Mouse (Mus musculus): ENCODE measurements at regions not wholly inside any gene's neighbourhood (a gene's known extent, or its start where the extent isn't known, plus 50 kb on each side); places are given as distances from the start of the nearest gene placed in this dataset.

GRCm38 (mm10) chr4:131485126-131485825, 352.8 kb downstream of the Ptpru start:
- DNase-seq (ENCODE audit: low spot score): no peak

GRCm38 (mm10) chr4:131486821-131487220, 351.3 kb downstream of the Ptpru start:
- DNase-seq (ENCODE audit: low spot score): peak; percentile 34

DNA sequence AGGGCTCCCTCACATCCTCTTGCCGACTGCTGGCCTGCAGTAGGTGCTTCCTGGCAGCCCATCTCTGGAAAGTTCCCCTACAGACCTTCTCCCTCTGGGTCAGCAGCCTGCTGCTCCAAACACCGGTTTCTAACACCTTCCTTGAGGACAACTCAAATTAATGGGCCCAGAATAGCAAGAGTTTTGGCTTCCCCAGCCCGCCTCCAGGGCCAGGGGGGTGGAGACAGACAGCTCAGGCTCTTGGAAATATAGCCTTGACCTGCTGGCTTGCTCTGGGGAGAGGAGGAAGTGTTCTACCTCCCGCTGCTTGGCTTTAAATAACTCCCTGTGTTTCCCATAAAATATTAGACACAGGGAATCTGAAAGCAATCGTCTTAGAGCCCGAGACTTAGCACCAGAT, 349.8 kb downstream of the Ptpru start:
- no peak for DNase-seq (ENCODE audit: low spot score)

GRCm38 (mm10) chr4:131489056-131489455, 349.0 kb downstream of the Ptpru start:
- DNase-seq (ENCODE audit: low spot score): no peak

- no peak for DNase-seq (ENCODE audit: low spot score)
These were observed 346.1 kb downstream of the Ptpru start for GRCm38 (mm10) chr4:131491960-131492359.

DNA sequence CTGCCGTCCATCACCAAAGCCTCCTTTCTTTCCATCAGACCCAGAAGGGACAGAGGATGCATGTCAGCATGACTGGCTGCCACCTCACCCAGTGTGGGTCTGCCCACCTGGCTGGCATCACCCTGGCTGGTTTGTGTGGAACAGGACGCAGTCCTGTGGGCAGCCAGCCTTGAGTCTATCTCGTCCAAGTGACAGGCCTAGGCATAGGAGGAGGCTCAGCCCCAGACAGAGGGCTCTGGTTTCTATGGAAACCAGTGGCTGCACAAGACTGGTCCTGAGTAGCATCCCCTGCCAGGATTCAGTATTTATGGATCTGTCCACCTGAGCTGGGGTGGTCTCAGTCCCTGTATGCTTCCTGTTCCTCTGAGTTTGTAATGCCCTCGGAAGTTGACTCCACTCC, 344.4 kb downstream of the Ptpru start:
- DNase-seq (ENCODE audit: low spot score): no peak

- DNase-seq (ENCODE audit: low spot score): no peak
These were observed 341.2 kb downstream of the Ptpru start for GRCm38 (mm10) chr4:131496900-131497299.

DNA sequence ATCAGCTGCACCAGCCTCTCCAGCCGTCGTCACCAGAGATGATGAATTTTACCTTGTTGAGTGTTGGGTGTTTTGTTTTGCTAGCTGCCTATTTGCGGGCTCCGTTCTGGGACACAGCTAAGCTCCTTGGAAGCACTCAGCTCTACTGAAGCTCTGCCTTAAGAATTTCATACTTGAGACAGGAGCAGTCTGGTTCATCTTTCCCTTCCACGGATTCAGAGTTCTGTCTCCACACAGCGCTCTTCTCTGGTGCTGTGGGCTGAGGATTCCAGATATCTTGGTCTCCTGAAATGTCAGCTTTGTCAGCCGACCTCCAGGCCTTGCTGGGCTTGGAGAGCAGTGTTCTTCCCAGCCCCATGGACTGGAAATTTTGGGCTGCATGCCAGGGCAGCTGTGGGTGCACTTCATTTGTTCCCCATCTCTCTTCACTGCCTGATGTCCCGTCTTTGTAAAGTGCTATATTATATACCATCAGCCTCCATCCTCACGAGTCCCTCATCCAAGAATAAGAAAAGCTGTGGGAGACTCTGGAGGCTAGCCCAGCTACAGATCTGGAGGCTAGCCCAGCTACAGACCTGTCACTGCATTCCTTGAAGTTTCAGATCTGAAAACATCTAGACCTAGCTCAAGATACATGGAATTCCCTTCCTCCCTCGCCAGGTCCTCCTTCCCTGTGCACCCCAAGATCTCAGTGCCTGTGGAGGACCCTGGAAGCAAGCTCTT, 337.0 kb downstream of the Ptpru start:
- DNase-seq (ENCODE audit: low spot score): no peak

DNA sequence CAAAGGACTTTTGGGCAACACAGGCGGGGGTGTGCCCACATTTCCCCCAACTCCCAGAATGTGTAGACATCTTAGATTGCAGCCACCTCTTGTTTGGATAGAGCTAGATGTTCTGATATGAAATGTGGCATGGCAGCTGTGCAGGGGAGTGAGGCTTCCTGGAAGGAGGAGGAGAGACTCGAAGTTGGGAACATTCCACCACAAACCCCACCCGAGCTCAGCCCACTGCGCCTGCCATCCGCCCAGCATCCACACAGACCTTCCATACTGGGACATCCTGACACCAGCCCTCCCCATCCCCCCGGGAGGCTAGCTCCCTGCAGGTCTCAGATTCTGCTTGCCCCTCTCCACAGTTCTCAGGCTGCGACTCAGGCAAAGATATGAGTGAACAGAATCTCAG, 329.9 kb downstream of the Ptpru start:
- DNase-seq (ENCODE audit: low spot score): no peak

DNA sequence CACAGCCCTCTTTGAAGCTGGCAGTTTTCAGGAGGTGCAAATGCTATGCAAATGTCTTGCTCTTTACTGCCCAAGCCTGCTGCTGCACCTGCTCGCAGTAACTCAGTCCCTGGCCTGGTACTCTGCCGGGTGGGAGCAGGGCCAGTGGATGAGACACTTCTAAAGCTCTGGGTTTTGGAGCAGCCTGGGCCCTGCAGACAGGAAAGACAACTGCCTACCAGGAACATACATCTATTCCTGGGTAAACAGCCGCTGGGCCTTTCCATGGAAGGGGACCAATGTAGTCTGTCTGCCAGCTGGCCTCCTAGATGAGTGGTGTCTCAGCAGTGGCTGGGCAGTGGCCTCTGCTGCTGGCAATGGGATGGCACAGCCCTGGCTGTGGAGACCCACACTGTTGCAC, 326.5 kb downstream of the Ptpru start:
- no peak for DNase-seq (ENCODE audit: low spot score)

GRCm38 (mm10) chr4:131512768-131513167, 325.3 kb downstream of the Ptpru start:
- DNase-seq (ENCODE audit: low spot score): no peak

DNA sequence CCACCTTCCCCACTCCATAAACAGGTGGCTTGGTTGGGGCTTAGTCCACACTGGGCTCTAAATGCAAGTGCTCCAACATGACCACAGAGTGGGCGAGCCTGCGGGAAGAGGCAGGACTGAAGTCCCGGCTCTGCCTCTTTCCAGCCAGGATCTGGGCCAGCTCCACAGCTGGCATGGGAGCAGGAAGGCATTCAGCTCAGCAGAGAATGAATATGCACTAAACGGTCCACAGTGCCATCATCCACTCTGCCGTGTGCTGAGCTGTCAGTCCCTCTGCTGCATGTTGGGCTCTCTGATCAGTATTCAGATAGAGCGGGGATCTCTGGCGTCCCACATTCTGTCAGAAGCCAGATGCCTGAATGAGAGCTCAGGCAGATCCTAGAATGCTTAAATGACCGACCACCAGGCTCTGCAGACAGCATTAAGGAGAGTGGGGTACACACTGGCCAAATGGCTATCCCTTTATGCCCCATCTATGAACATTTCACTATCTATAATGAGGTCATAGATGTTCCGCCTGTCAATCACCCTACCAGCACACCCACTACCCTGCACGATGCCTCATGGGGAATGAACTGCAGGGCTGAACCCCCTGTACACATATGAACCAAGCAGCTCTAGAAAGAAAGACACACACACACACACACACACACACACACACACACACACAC, 317.3 kb downstream of the Ptpru start:
- DNase-seq (ENCODE audit: low spot score): no peak

- no peak for DNase-seq (ENCODE audit: low spot score)
These were observed 316.8 kb downstream of the Ptpru start for GRCm38 (mm10) chr4:131521307-131521651.

DNA sequence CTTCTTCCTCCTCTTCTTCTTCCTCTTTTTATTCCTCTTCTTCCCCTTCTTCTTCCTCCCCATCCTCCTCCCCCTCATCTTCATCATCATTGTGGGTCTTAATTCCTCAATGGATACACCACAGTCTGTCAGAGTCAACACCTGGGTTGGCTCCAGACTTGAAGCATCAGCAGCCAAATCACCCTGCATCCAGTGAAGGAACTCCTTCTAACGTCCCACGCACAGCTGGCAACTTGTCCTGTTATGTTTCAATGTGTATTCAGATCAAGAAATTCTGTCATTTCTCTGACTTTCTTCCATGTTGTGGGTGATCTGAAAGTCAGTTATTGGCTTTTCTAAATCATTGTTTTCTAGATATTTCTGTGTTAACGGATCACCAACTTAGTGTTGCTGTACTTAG, 312.9 kb downstream of the Ptpru start:
- DNase-seq (ENCODE audit: low spot score): no peak

DNA sequence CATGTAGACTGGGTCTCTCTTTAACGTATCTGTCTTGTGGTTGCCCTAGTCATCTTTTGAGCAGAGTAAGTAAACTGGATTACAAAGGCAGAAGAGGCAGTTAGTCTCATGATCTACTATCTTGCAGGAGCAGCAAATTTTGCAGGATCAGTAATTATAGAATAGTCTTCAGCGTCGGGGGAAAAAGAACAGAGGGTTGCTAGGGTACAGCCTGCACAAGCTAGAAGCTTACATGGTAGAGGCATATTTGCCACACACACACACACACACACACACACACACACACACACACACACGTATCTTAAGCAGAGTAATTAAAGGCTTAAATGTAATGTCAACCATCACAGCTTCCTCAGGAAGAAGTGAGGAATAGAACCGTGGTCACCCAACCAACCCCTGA, 307.6 kb downstream of the Ptpru start:
- DNase-seq (ENCODE audit: low spot score): no peak

DNA sequence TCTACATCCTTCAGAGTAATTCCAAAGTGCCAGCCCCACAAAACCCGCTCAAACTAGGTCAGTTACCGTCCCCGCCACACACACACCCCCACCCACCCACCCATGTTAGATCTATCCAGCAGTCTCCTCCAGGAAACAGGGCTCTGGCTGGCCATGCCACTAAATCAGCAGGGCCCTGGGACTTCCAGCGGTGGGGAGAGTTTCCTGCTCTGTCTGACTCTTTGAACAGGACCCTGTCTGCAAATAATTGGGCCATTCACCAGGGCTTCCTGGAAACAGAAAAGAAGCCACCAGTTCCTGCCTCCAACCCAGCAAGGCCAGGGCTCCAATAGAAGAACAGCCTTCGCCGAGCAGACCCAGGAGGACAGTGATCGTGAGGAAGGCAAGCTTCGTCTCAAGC, 307.1 kb downstream of the Ptpru start:
- no peak for DNase-seq (ENCODE audit: low spot score)

DNA sequence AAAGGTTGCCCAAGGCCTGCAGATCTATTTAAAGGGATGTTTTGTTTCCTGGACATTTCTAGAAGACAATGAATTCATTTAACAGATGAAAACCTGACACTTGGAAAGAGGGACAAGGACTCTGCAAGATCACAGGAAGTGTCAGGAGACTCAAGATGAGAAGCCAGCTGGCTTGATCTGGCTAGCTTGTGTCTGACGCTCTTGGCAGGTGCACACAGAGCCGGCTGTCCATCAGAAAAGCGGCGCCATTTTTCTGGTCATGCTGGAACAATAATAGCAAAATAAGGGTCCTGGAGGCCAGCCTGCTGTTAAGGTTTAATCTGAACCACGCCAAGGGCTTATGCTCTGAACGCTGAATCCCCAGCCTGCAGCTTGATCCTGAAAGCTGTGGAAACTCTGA, 303.3 kb downstream of the Ptpru start:
- DNase-seq (ENCODE audit: low spot score): no peak

GRCm38 (mm10) chr4:131538237-131538636, 299.9 kb downstream of the Ptpru start:
- no peak for DNase-seq (ENCODE audit: low spot score)

- no peak for DNase-seq (ENCODE audit: low spot score)
These were observed 291.5 kb downstream of the Ptpru start for GRCm38 (mm10) chr4:131546422-131547200.

DNA sequence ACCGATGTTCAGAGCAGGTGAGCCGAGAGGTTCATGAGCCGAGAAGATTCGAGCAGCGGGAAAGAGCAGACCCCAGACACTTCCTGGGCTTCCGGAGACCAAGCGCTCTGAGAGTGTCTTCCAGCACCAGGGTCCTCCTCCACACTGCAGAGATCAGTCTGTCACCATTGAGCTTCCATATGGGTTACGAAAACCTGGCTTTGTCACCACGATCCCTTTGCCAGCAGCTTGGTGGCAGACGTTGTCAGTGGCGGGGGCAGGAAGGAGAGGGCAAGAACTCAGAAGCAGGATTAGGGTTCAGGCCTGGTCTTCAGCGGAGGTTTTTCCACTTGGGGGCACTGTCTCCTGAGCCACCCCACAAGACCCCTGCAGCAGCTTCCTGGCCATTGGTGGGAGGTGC, 288.5 kb downstream of the Ptpru start:
- no peak for DNase-seq (ENCODE audit: low spot score)

- no peak for DNase-seq (ENCODE audit: low spot score)
These were observed 279.6 kb downstream of the Ptpru start for GRCm38 (mm10) chr4:131558513-131558912.

GRCm38 (mm10) chr4:131563851-131564250, 274.2 kb downstream of the Ptpru start:
- no peak for DNase-seq (ENCODE audit: low spot score)
